Mouse (Mus musculus): ENCODE results near the gene Trip11.

DNA sequence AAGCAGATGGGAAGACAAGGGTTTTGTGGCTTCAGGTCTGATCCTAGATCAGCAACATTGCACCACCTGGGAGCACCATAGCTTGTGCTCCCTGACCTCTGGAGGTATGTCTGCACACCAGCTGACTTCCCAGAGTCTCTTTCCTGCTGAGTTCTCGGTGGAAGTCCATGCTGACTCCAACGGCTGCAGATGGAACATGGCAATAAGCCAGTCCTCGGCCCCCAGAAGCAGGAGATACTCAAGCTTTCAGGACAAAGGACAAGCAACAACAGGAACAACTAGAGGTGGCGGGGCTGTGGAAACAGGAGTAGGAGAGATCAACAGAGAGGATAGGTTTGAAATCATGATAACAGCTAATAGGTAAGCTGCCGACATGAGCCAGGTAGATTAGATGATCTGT lies 111.3 kb downstream of the Trip11 start:
- TF ChIP-seq POLR2A (IDR thresholded peaks at IDR 0.05; ENCODE audit: borderline replicate concordance, extremely low read depth, insufficient read depth, insufficient read length, poor library complexity, severe bottlenecking) (no peak), CTCF (IDR thresholded peaks at IDR 0.05; ENCODE audit: borderline replicate concordance, extremely low read depth, insufficient read depth, insufficient read length) (no peak)
